Mouse (Mus musculus): Measurements from ENCODE around the gene Dlg2. TPM values are rescaled to one million over a fixed set of nuclear protein-coding genes. Genes with fewer than 3 reads are reported as not detected.

Gene Dlg2
- total RNA-seq, 4 experiments from 2014 or later: 251 to 298 (median 273) TPM

GRCm38 (mm10) chr7:92363386-92363785 is 1886.9 kb downstream of the Dlg2 start:
- DNase-seq (ENCODE audit: low spot score in 2 of 2): no peak

GRCm38 (mm10) chr7:92363800-92364199 is 1887.3 kb downstream of the Dlg2 start:
- DNase-seq (ENCODE audit: low spot score in 2 of 2): no peak

- peak in 1 of 2 experiments; percentile 67 for DNase-seq (ENCODE audit: low spot score in 2 of 2)
These were observed 1890.6 kb downstream of the Dlg2 start for GRCm38 (mm10) chr7:92367111-92367510.

GRCm38 (mm10) chr7:92370521-92370920 is 1894.0 kb downstream of the Dlg2 start:
- no peak for DNase-seq (ENCODE audit: low spot score in 2 of 2)

GRCm38 (mm10) chr7:92371638-92372037 is 1895.2 kb downstream of the Dlg2 start:
- DNase-seq (ENCODE audit: low spot score in 2 of 2): no peak

GRCm38 (mm10) chr7:92373863-92374357 is 1897.4 kb downstream of the Dlg2 start:
- DNase-seq (ENCODE audit: low spot score in 2 of 2): no peak

- DNase-seq (ENCODE audit: low spot score in 2 of 2): no peak
These were observed 1907.5 kb downstream of the Dlg2 start for GRCm38 (mm10) chr7:92383913-92384484.

GRCm38 (mm10) chr7:92392052-92392640 is 1915.7 kb downstream of the Dlg2 start:
- no peak for DNase-seq (ENCODE audit: low spot score in 2 of 2)

GRCm38 (mm10) chr7:92396783-92397182 is 1920.3 kb downstream of the Dlg2 start:
- no peak for DNase-seq (ENCODE audit: low spot score in 2 of 2)

GRCm38 (mm10) chr7:92398841-92399240 is 1922.4 kb downstream of the Dlg2 start:
- DNase-seq (ENCODE audit: low spot score in 2 of 2): no peak

GRCm38 (mm10) chr7:92400551-92400950 is 1924.1 kb downstream of the Dlg2 start:
- DNase-seq (ENCODE audit: low spot score in 2 of 2): no peak

- no peak for DNase-seq (ENCODE audit: low spot score in 2 of 2)
These were observed 1924.7 kb downstream of the Dlg2 start for GRCm38 (mm10) chr7:92401001-92401688.

- DNase-seq (ENCODE audit: low spot score in 2 of 2): no peak
These were observed 1932.0 kb downstream of the Dlg2 start for GRCm38 (mm10) chr7:92408479-92408878.

- no peak for DNase-seq (ENCODE audit: low spot score in 2 of 2)
These were observed 1944.0 kb downstream of the Dlg2 start for GRCm38 (mm10) chr7:92420474-92420873.

GRCm38 (mm10) chr7:92423017-92423416 is 1946.5 kb downstream of the Dlg2 start:
- no peak for DNase-seq (ENCODE audit: low spot score in 2 of 2)

GRCm38 (mm10) chr7:92424703-92425102 is 1948.2 kb downstream of the Dlg2 start:
- peak in 1 of 2 experiments; percentile 18 for DNase-seq (ENCODE audit: low spot score in 2 of 2)

- DNase-seq (ENCODE audit: low spot score in 2 of 2): no peak
These were observed 1950.8 kb downstream of the Dlg2 start for GRCm38 (mm10) chr7:92427280-92427679.

GRCm38 (mm10) chr7:92428629-92429028 is 1952.2 kb downstream of the Dlg2 start:
- no peak for DNase-seq (ENCODE audit: low spot score in 2 of 2)

GRCm38 (mm10) chr7:92430254-92430653 is 1953.8 kb downstream of the Dlg2 start:
- DNase-seq (ENCODE audit: low spot score in 2 of 2): no peak

GRCm38 (mm10) chr7:92437168-92437567 is 1960.7 kb downstream of the Dlg2 start:
- no peak for DNase-seq (ENCODE audit: low spot score in 2 of 2)

GRCm38 (mm10) chr7:92439503-92440487 is 1963.3 kb downstream of the Dlg2 start:
- no peak for DNase-seq (ENCODE audit: low spot score in 2 of 2)

All from left cerebral cortex, adult 8-10 months (tissue).